Mouse (Mus musculus): ENCODE data around the gene Hoxd12.

GRCm38 (mm10) chr2:74654743-74655419, 19.9 kb upstream of the Hoxd12 start:
- TF ChIP-seq CTCF (IDR thresholded peaks at IDR 0.05; ENCODE audit: insufficient read depth, low read length) (no peak), POLR2A (IDR thresholded peaks at IDR 0.05; ENCODE audit: borderline replicate concordance, extremely low read depth, low read depth, low read length) (no peak)
